Mouse (Mus musculus): ENCODE measurements around the gene Nfya. TPM values are rescaled to one million over a fixed set of nuclear protein-coding genes. Genes with fewer than 3 reads are reported as not detected.

Nfya gene
- polyA plus RNA-seq, 1 experiment = 54.8 TPM

GRCm38 (mm10) chr17:48431054-48431453 lies 21.3 kb upstream of the Nfya start:
- DNase-seq (ENCODE audit: low read depth) = no peak

DNA sequence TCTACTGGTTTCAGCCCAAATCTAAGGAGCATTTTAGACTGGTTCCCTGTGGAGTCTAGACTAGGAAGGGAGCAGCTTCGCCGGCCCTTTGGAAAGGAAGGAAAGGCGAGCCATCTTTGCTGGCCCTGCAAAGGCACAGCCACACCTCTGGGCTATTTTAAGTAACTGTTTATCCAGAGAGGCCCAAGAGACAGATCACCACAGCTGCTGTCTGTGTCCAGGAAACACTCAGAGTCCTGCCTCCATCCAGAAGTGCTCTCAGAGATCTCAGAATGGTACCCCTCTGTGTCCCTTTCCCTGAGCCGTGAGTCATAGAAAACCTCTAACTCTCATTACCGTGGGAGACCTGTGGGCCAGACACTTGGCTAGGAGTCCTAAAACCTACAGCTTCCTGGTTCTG lies 20.7 kb upstream of the Nfya start:
- no peak for DNase-seq (ENCODE audit: low read depth)

DNA sequence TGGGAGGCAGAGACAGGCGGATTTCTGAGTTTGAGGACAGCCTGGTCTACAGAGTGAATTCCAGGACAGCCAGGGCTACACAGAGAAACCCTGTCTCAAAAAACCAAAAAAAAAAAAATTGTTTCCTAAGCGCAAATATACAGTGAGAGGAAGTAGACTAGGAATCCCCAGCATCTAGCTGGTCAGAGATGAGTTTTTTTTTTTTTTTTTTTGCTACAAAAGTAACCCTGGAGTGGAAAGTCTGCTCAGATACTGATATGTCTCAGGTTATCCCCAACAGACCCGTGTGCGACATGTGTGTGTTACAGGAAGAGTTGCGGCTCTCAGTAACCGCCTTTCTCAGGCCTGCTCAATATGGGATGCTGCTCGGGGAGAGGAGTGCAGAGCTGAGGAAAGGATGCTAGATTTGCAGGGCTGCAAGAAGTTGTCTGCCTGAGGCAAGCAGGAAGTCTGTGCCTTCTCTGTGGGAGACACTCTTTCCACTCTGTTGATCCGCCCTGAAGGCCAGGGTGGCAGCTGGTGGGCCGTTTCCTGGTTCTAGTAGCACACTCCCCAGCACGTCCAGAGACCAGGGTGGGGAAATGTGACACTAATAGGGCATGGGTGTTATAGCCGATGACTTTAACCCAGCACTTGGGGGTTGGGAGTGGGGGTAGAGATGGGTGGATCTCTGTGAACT lies 18.3 kb upstream of the Nfya start:
- DNase-seq (ENCODE audit: low read depth) = no peak

DNA sequence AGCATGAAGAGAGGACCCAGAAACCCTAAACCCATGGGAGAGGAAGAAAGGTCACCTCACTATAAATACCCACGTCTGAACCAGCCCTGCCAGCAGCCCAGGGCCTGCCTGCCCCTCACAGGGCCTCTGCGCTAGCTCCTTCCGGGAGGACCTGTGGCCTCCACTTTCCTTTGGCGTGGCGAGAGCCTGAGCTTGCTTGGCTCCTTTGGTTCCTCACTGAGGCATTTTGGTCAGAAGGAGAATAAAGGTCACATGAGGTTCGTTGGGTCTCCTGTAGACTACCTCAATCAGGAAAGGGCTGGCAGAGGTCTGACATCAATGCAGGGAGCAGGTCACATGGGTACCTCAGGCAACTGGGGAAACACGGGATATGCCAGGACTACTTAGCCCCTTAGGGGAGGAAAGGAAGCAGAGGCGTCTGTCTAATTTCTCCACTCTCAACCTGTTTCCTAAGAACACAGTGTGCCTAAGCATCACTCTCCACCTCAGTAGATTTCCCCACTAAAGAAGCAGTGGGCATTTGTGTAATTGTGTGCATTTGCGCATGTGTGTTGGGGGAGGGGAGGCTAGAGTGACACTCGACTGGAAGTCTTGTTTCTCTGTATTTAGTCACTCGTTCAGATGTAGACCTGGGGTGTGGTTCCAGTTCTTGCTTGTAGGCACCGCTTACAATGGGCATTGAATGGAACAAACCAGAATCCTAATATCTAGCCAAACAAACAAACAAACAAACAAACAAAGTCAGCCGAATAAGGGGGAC lies 17.5 kb upstream of the Nfya start:
- no peak for DNase-seq (ENCODE audit: low read depth)

- DNase-seq (ENCODE audit: low read depth) = no peak
Measured at GRCm38 (mm10) chr17:48425823-48426612, 16.3 kb upstream of the Nfya start.

GRCm38 (mm10) chr17:48424237-48424636 lies 14.5 kb upstream of the Nfya start:
- no peak for DNase-seq (ENCODE audit: low read depth)

DNA sequence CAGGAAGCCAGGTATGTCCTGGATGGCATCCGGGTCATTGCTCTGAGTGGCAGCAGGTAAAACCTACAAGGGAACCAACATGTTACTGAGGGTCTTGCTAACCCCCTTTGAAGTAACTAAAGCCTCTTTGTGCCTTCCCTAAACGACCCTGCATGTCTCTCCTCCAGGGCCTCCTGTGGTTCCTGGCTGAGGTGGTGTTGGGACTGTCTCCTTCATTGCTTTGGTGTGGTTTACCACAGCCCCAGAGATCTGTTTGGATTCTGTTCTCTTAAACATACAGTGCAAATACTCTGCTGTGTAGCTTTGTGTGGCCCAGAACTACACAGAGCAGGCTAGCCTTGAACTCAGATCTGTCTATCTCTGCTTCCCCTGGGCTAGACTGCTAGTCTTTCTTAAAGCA lies 9.9 kb upstream of the Nfya start:
- DNase-seq (ENCODE audit: low read depth) = no peak

DNA sequence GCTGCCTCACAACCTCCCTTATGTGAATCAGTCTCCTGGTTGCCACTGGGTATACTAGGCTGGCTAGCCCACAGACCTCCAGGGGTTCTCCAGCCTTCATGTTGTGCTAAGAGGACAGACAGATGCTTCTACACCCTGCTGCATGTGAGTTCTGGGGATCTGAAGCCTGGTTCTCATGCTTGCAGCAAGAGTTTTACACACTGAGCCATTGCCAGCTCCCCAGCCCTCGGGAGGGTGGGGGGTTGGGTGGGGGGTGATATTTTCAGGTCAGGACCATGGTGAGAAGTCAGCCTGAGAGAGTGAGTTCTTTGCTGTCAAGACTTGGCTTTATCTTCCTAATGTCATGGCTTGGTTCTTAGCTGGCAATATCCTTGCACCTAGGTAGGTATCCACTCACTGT lies 9.1 kb upstream of the Nfya start:
- DNase-seq (ENCODE audit: low read depth) = no peak

DNA sequence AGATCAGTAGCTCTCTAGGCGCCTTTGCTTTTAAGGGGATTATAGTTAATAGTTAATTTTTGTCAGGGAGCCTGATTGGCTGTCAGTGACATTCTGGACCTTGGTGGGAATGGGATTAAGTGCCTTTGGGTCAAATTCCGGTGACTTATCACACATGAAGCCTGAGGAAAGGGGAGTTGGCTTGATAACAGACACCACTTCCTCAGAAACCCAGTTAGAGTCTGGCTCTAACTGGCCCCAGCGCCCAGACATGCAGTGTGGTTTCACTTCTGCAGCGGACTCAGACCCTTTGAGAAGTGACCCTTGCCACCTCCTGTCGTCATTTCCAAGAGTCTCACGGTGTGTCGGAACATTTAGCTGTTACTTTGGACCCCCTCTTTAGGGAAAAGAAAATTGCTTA lies 8.5 kb upstream of the Nfya start:
- no peak for DNase-seq (ENCODE audit: low read depth)

DNA sequence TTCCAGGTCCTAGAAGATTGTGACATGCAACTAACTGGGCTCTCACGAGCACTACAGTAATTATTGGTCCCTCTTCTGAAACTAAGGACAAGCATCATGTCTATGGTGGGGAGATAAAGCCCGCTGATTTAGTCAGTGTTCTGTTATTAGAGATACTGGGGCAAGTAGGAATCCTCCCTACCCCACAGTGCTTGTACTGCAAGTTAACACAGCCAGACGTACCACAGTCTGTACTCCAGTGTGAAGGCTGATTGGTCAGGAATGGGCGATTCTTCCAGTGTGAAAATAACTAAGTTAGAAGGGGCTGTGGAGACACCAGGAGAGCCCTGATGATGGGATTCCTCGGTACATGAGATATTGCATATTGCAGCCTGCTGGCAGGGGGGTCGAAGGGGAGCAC lies 7.8 kb upstream of the Nfya start:
- no peak for DNase-seq (ENCODE audit: low read depth)

DNA sequence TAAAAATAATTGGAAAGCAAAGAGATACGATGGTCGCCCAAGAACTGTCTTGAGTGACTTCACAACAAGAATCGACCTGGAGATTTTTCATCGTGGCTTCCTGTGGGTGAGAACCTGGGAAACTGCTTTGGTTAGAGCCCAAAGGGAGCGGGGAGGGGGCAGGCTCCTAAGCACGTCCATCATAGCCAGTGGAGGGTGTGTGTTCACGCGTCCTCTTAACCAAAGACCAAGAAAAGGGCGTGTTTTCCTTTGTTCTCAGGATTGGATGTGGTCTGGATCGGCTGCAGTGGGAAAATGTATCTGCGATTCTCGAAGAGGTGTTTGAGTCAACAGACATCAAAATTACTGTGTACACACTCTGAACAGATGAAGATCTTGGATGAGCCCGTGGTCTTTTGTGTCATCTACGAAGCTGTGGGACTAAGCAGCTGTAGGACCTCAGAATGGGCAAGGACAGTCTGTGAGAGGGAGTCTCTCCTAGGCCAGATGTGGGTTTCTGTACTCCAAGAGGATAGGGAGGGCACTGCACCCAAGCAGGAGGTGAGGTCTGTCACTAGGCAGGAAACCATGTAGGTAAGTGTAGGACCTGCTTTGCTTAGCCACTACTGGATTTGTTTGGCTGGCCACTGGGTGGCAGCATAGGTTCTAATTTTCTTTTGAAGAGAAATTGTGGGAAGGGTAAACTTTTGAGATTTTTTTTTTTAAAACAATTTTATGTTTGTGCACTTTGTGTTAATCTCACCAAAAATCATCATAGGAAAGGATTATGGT lies 6.9 kb upstream of the Nfya start:
- DNase-seq (ENCODE audit: low read depth) = no peak

- DNase-seq (ENCODE audit: low read depth) = no peak
Measured at GRCm38 (mm10) chr17:48416011-48416410, 6.3 kb upstream of the Nfya start.

DNA sequence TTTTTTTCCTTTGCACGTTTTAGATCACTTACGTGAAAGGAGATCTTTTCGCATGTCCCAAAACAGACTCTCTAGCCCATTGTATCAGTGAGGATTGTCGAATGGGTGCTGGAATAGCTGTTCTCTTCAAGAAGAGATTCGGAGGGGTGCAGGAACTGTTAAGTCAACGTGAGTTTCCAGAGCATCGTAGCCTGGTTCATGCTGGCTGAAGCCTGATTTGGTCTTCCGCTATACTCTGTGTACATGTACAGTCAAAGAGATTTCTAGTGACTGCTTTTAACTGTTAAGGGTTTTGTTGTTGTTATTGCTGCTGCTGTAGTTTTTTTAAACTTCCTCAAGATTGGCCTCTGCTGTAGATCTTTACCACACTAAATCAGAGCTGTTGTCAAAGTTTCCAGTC lies 1.5 kb upstream of the Nfya start:
- no peak for DNase-seq (ENCODE audit: low read depth)

GRCm38 (mm10) chr17:48410299-48410785 lies 636 bp upstream of the Nfya start:
- DNase-seq (ENCODE audit: low read depth) = no peak

- DNase-seq (ENCODE audit: low read depth) = no peak
Measured at GRCm38 (mm10) chr17:48408526-48409291, 997 bp downstream of the Nfya start.

DNA sequence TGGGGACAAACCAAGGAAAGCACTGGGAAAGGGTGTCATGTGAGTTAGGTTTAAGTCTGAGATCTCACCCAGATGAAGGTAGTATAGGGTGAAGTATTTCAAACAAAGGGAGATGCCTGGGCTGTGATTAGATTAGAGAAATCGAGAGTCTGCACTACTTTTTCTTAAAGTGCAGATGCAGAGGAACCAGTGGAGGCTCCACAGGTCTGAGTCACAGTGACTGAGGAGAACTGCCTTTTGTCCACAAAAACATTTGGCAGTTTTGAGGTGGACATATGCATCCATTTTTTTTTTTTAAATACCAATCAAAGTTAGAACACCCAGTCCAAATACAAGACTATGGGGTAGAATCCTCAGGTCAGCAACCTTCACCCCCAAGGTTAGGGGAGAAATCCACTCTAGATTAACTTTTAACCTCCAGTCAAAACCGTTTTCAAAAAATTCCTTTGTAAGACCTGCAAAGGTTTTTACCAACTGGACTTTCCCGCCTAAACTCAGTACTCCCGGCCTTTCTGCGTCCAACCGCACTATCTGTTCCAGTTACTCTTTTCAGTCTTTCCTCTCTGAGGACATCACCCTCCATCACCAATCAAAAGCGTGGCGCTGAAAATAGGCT lies 1.7 kb downstream of the Nfya start:
- DNase-seq (ENCODE audit: low read depth) = no peak

GRCm38 (mm10) chr17:48407154-48407553 lies 2.6 kb downstream of the Nfya start:
- DNase-seq (ENCODE audit: low read depth) = no peak

GRCm38 (mm10) chr17:48404706-48405105 lies 5.0 kb downstream of the Nfya start:
- DNase-seq (ENCODE audit: low read depth) = no peak

DNA sequence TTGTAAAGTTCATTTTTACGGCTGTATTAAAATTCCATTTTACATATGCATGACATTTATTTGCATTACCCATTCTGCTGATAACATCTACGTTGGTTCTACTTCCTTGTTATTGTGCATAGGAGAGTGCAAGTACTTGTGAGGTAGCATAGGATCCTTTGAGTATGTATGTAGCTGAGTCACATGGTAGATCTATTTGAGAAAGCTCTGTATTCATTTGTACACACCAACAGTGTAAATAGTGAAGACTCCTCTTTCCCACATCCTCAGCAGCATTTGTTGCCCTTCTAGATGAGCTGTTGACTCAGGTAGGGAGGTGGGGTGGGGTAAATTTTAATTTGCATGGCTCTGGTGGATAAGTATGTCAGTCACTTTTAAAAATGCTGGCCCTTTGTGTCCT lies 5.9 kb downstream of the Nfya start:
- no peak for DNase-seq (ENCODE audit: low read depth)

GRCm38 (mm10) chr17:48402751-48403150 lies 7.0 kb downstream of the Nfya start:
- no peak for DNase-seq (ENCODE audit: low read depth)

DNA sequence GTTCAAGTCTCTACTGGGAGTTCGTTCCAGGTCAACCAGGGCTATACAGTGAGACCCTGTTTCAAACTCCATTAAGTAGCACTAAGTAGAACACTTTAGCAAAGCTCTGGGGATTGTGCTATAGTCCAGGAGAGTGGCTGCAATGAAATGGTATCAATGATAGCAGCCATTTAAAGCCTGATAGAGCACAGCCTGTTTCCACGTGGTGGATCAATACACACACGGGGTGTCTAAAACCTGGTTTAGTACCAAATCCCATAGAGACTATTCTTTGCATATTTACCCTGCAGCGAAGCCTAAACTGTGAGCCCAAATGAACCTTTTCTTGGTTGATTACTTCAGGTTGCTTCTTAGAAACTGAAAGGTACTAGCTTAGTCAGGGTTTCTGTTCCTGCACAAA lies 8.0 kb downstream of the Nfya start:
- DNase-seq (ENCODE audit: low read depth) = no peak

All from gonadal fat pad, adult 2 months (tissue).